Mouse (Mus musculus) midbrain, embryonic 11.5 days (tissue): ENCODE measurements around the gene Zfhx2. TPM values are rescaled to one million over a fixed set of nuclear protein-coding genes. Genes with fewer than 3 reads are reported as not detected.

Experiments used
- ATAC-seq: fragments of 200-750 bp; cut with Nextera tagmentation; 2 replicates; pipeline ENCODE4 v1.8.0; 2017; ENCODE audit warnings: moderate TSS enrichment, moderate library complexity; ENCODE audit not compliant: low FRiP score
- DNase-seq: peaks from one replicate; pipeline ENCODE4 v3.0.0; 2015; ENCODE audit warnings: low spot score; ENCODE audit errors: missing footprints
- H3K27ac ChIP-seq: fragments of 300-500 bp; sonication (generic); 2 replicates; pipeline ENCODE4 v1.5.1; 2014; ENCODE audit warnings: low read depth, low read length
- H3K27me3 ChIP-seq: fragments of 300-500 bp; sonication (generic); 2 replicates; pipeline ENCODE4 v1.6.1; 2014; ENCODE audit warnings: mild to moderate bottlenecking, low read length, moderate library complexity, mixed read lengths; ENCODE audit not compliant: control insufficient read depth, insufficient read depth
- H3K36me3 ChIP-seq: fragments of 300-500 bp; sonication (generic); 2 replicates; pipeline ENCODE4 v1.6.1; 2014; ENCODE audit warnings: mild to moderate bottlenecking, low read length, moderate library complexity, mixed read lengths; ENCODE audit not compliant: control insufficient read depth, insufficient read depth
- H3K4me1 ChIP-seq: fragments of 300-500 bp; sonication (generic); 2 replicates; pipeline ENCODE4 v1.6.1; 2014; ENCODE audit warnings: low read length; ENCODE audit not compliant: control insufficient read depth, insufficient read depth
- H3K4me2 ChIP-seq: fragments of 300-500 bp; sonication (generic); 2 replicates; pipeline ENCODE4 v1.6.1; 2014; ENCODE audit warnings: mild to moderate bottlenecking, moderate library complexity
- H3K4me3 ChIP-seq: fragments of 300-500 bp; sonication (generic); 2 replicates; pipeline ENCODE4 v1.5.1; 2014; ENCODE audit warnings: low read depth, low read length
- H3K9ac ChIP-seq: fragments of 300-500 bp; sonication (generic); 2 replicates; pipeline ENCODE4 v1.6.1; 2014; ENCODE audit warnings: low read length
- H3K9me3 ChIP-seq: fragments of 300-500 bp; sonication (generic); 2 replicates; pipeline ENCODE4 v1.6.1; 2016; ENCODE audit warnings: low read length; ENCODE audit not compliant: control insufficient read depth
- WGBS: fragments of 180-500 bp; shearing (Covaris S2); extraction: QIAGEN DNeasy Blood & Tissue Kit; methylation state at CpG from one replicate; pipeline ENCODE4 v1.1.7; 2014; 5-methylcytosine and 5-hydroxymethylcytosine counted together
- polyA plus RNA-seq: library from polyadenylated mRNA; unstranded; fragments of >200 nt; fragmentation: Nextera tagmentation; extraction: Ambion mirVana; gene quantifications from 2 replicates; pipeline ENCODE4 v1.2.1, GENCODE M21; 2014

The Zfhx2 gene
- polyA plus RNA-seq, 1 experiment from 2014 or later, result 11.5 TPM

DNA sequence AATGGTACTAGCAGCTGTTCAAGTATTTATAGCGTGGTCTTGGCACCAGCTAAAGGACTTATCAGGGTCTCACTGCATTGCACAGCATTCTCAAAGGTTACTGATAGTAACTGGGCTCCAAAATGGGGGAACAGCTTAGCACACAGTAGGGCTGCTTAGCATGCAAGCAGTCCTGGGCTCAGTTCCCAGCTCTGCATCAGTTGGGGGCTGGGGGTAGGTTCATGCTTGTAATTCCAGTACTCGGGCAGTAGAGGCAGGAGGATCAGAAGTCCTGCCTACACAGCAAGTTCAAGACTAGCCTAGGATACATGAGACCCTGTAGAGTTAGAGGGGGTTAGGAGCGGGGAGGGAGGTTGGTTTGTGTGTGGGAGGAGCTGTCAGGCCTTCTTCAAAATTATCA lies 15.2 kb downstream of the Zfhx2 start:
- H3K27me3 ChIP-seq, result peaks cover 5% of the 10 kb centered on the region
- DNase-seq (no peak), ATAC-seq (no peak)
- H3K27ac ChIP-seq, result no peak overlapping the region
- WGBS, result 65% methylated on average over 3 of the region's 3 CpGs
- H3K4me2 ChIP-seq, result no peak overlapping the region
- peaks cover 6% of the 10 kb centered on the region for H3K36me3 ChIP-seq
- no peaks in the 10 kb centered on the region for H3K9me3 ChIP-seq
- no peak overlapping the region for H3K4me3 ChIP-seq
- H3K4me1 ChIP-seq, result peaks cover 32% of the 10 kb centered on the region
- H3K9ac ChIP-seq, result no peak overlapping the region

DNA sequence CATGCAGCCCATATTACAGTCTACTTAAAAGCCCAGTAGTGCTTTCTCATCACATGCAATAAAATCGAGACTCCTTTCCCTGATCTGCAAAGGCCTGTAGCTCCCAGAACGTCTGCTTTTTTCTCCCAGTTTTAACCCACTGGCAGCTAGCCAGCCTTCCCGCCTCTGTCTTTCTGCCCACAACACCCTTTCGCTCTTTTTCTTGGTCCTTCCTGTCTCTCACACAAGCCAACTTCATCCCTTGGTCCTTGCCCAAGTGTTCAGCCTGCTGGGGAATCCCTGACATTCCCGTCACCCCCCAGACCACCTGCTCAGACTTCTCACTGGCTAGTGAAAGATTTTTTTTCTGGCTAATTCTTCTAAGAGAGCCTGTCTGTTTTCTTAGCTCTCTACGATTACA lies 15.9 kb downstream of the Zfhx2 start:
- H3K4me1 ChIP-seq, result peaks cover 34% of the 10 kb centered on the region
- WGBS, result 65% methylated on average over 6 of the region's 6 CpGs
- H3K4me3 ChIP-seq, result no peak overlapping the region
- peaks cover 5% of the 10 kb centered on the region for H3K27me3 ChIP-seq
- no peaks in the 10 kb centered on the region for H3K9me3 ChIP-seq
- H3K27ac ChIP-seq, result no peak overlapping the region
- peaks cover 6% of the 10 kb centered on the region for H3K36me3 ChIP-seq
- H3K9ac ChIP-seq, result no peak overlapping the region
- no peak overlapping the region for H3K4me2 ChIP-seq
- ATAC-seq (no peak), DNase-seq (no peak)

DNA sequence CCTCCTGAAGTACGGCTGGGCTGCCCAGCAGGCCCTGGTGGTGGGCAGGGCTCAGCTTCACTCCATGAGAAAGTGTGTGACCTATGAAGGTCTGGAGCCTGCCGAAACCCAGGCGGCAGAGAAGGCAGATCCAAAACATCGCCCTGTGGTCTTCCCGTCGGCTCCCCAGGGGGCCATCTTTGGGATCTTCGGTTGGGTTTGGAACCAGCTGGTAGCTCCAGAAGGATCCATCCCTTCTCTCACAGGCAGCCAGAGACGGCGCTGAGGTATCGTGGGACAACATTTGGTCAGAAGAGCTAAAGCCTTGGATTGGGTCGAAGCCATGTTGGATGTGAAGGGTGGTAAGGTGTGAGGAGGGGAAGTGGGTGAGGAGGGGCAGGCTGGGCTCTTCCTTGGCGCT lies 17.7 kb downstream of the Zfhx2 start:
- DNase-seq, result no peak
- peaks cover 6% of the 10 kb centered on the region for H3K36me3 ChIP-seq
- no peak overlapping the region for H3K9ac ChIP-seq
- H3K4me1 ChIP-seq, result peaks cover 31% of the 10 kb centered on the region
- no peak overlapping the region for H3K27ac ChIP-seq
- no peaks in the 10 kb centered on the region for H3K9me3 ChIP-seq
- WGBS, result 95% methylated on average over 12 of the region's 12 CpGs
- H3K4me2 ChIP-seq, result no peak overlapping the region
- no peak for ATAC-seq
- H3K27me3 ChIP-seq, result peaks cover 5% of the 10 kb centered on the region
- no peak overlapping the region for H3K4me3 ChIP-seq

DNA sequence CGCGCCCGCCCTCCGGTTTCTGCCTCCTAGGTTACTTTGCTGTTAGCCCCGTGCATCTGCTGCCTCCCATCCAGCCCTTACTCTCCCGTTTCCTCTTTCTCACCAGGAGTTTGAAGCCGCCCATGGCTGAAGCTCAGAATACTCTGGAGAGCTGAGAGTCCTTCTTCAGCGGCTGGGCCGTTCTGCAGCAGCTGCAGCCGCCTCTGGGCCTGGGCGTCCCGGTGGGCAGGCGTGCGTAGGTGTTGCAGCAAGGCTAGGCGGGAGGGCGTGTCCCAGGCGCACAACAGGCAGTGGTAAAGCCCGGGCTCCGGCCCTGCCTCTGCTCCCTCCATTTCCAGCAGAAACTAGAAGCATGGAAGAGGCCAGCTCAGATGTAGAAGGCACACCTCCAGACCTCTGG lies 20.4 kb downstream of the Zfhx2 start:
- Histone ChIP-seq H3K27ac (no peak overlapping the region), H3K9ac (no peak overlapping the region), H3K9me3 (no peaks in the 10 kb centered on the region), H3K4me3 (no peak overlapping the region), H3K4me2 (no peak overlapping the region), H3K27me3 (no peaks in the 10 kb centered on the region), H3K36me3 (peaks cover 10% of the 10 kb centered on the region), H3K4me1 (peaks cover 4% of the 10 kb centered on the region; the same call in 1 of the 2 replicates)
- WGBS, result 24% methylated on average over 19 of the region's 19 CpGs
- no peak for ATAC-seq
- no peak for DNase-seq

DNA sequence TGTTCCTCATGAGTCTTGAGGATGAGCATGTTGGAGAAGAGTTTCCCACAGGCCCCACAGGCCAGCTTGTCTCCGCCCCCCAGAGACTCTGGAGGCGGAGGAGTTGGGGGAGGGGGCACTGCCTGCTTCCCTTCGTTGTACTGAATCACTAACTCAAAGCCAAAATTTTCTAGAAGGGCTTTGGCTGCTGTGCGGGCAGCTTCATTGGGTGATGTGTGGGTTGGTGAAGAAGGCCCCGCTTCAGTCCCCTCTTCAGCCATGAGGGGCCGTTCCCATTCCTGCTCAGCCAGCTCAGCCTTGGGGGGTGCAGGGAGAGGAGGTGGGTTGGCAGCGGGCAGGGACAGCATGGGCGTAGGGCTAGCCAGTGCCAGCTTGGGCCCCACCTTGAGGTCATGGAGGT lies 26.1 kb downstream of the Zfhx2 start:
- Histone ChIP-seq H3K27ac (no peak overlapping the region), H3K36me3 (peaks cover 11% of the 10 kb centered on the region), H3K4me2 (no peak overlapping the region), H3K9me3 (no peaks in the 10 kb centered on the region), H3K27me3 (no peaks in the 10 kb centered on the region), H3K9ac (no peak overlapping the region), H3K4me1 (peaks cover 12% of the 10 kb centered on the region), H3K4me3 (no peak overlapping the region)
- ATAC-seq, result no peak
- no peak for DNase-seq
- WGBS, result 89% methylated on average over 8 of the region's 8 CpGs

DNA sequence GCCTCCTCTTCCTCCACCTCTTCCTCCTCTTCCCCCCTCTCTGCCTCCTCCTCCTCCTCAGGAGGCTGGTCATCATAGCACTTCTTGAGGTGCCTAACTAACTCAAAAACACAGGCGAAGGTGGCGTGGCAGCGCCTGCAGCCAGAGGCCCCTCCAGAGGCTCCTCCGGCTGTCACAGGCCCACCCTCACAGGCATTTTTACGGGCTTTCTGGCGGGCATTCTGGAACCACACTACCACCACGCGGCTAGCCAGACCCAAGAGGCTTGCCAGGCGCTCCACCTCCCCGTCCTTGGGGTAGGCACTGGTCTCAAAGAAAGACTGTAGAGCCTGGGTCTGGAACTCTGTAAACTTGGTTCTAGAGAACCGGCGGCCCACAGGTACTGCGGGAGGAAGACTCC lies 26.7 kb downstream of the Zfhx2 start:
- H3K9me3 ChIP-seq, result no peaks in the 10 kb centered on the region
- no peak overlapping the region for H3K4me3 ChIP-seq
- no peak overlapping the region for H3K27ac ChIP-seq
- 88% methylated on average over 13 of the region's 13 CpGs for WGBS
- no peak overlapping the region for H3K9ac ChIP-seq
- ATAC-seq (no peak), DNase-seq (no peak)
- peaks cover 11% of the 10 kb centered on the region for H3K36me3 ChIP-seq
- H3K4me1 ChIP-seq, result peaks cover 11% of the 10 kb centered on the region
- no peak overlapping the region for H3K4me2 ChIP-seq
- H3K27me3 ChIP-seq, result no peaks in the 10 kb centered on the region

DNA sequence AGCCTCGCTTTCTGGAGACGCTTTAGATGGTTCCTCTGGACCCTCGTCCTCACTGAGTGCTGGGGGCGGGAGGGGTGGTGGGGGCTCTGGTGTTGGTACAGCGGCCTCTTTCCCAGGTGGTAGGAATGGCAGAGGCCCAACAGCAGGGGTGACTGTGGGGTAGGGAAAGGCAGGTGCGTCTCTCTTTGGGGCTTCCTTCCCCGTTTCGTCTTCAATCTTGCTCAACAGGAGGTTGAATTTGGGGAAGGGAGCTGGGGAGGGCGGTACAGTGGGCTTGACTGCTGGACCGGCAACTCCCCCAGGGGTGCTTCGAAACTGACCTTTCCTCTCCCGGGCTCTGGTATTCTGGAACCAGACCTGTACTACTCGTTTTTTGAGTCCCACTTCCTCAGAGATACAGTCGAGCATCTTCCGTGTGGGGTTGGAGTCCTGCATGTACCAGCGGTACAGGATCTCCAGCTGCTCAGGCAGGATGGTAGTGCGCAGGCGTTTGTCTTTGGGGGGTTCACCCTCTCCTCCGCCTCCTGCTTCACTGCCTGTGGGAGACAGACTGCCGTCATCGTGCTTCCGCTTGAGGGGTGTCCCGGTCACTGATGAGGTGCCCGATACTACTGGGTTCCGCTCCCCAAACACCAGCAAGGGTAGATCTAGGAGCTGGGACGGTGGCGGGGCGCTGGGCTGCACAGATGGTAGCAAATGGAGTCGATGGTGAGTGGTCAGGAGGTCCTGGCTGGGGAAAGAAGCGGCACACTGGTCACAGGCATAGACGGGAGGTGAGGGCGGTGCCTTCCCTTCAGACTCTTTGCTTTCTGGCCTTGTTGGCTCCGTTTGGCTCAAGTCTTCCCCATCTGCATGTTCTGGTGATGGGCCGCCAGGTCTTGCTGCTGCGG lies 27.4 kb downstream of the Zfhx2 start:
- WGBS, result 80% methylated on average over 35 of the region's 35 CpGs
- Histone ChIP-seq H3K27ac (no peak overlapping the region), H3K4me2 (no peak overlapping the region), H3K9me3 (no peaks in the 10 kb centered on the region), H3K36me3 (peaks cover 11% of the 10 kb centered on the region), H3K27me3 (no peaks in the 10 kb centered on the region), H3K9ac (no peak overlapping the region), H3K4me1 (peaks cover 14% of the 10 kb centered on the region), H3K4me3 (no peak overlapping the region)
- no peak for DNase-seq
- no peak for ATAC-seq

DNA sequence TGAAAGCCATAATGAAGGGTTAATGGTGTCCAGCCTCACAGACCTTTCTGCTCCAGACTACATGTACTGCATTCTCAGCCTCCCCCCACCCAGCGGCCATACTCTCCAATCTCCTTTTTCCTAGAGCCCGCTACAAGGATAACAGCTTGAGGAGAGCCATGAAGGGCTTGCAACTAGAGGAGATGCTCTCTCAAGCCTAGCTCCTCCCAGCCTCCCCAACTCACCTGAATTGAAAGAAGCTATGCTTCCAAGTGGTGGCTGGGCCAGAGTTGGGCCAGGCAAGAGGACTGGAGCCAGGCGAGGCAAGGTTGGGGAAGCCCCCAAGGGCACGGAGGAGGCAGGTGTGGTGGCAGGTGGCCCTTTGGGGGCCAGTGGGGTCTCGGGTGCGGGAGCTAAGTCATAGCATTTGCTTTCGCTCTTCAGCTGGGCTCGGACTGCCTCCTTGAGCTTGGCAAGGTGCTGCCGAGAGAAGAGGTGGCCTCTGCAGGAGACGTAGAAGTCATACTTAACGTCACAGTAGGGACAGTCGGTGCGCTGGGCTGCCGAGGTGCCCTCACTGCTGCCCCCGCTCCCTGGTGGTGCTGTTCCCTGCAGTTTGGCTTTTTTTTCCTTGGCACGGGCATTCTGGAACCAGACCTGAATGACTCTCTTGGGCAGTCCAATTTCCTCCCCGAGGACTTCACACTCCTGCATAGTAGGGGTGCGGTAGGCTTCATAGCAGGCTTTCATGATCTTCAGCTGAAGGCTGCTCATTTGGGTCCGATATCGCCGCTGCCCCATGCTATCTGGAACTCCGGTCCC lies 28.3 kb downstream of the Zfhx2 start:
- Histone ChIP-seq H3K9me3 (no peaks in the 10 kb centered on the region), H3K9ac (no peak overlapping the region), H3K4me3 (no peak overlapping the region), H3K27ac (no peak overlapping the region), H3K4me1 (peaks cover 16% of the 10 kb centered on the region), H3K27me3 (no peaks in the 10 kb centered on the region), H3K36me3 (peaks cover 11% of the 10 kb centered on the region), H3K4me2 (no peak overlapping the region)
- WGBS, result 88% methylated on average over 22 of the region's 22 CpGs
- ATAC-seq (no peak), DNase-seq (no peak)

DNA sequence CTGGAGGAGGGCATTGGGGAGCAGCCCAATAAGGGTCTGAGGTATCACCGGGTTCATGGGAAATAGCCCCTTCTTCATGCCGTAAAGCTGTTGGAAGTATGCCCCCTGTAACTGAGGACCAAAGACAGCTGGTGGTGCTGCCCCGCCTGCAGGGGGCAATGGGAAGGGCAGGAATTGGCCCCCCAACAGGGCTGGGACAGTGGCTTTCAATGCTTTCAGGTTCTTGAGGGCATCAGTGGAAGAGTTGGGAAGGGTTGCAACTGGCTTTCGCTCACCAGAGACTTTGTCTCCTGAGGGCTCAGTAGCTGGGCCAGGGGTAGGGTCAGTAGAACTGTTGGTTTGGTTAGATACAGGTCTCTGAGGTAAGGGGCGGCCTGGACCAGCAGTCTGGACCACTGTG lies 29.0 kb downstream of the Zfhx2 start:
- Histone ChIP-seq H3K4me1 (peaks cover 16% of the 10 kb centered on the region), H3K27ac (no peak overlapping the region), H3K27me3 (no peaks in the 10 kb centered on the region), H3K9ac (no peak overlapping the region), H3K4me3 (no peak overlapping the region), H3K4me2 (no peak overlapping the region), H3K36me3 (peaks cover 11% of the 10 kb centered on the region), H3K9me3 (no peaks in the 10 kb centered on the region)
- ATAC-seq (no peak), DNase-seq (no peak)
- 89% methylated on average over 5 of the region's 5 CpGs for WGBS
